Mouse (Mus musculus): Measurements from ENCODE around the gene Ccdc51.

DNA sequence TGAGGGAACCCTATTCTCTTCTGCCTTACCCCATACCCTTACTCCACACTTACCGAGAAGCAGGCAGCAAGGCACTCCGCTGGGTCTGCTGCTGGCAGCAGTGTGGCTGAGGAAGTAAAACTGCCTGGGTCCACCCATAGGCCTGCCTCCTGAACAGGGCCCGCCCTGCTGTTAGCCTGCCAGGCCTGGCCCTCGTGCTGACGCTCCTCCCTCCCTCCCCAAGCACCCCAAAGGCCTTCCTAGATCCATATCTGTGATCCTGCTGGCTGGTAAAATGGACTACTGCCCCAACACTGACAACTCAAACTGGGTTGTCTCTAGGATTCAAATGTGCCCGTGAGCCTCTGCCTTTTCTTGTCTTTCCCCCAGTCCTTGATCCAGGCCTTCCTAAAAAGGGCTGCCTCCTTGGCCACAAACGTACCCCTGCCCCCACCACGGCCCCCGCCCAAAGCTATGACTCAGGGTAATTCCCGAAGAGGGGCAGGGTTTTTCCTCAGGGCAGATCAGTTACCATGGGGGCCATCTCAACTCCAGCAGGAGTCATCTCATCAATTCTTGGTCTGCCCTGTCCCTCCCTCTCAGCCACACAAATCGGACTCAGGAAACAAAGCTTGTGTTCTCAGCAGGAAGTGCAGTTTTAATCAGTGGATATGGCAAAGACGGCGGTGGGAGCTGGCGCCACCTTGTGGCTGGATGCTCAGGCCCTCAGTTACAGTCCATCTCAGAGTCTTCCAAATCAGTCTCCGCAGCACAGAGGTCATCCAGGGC is 23.0 kb upstream of the Ccdc51 start, which contains the start of gene Trex1:
- TF ChIP-seq CTCF (IDR thresholded peaks at IDR 0.05; ENCODE audit: low read depth) (peak; percentile 99), EP300 (IDR thresholded peaks at IDR 0.05; ENCODE audit: low read depth) (no peak)
